In genomic region chr7:96914031-96914430, GRCm38 (mm10) we compare ENCODE assay signal across 8 mouse cellular contexts. TPM values are rescaled to one million over a fixed set of nuclear protein-coding genes. Genes with fewer than 3 reads are reported as not detected.
DNase-seq lines count a peak whose midpoint lies in the region; ATAC-seq and TF ChIP-seq lines count a peak whose summit lies in the region.

No protein-coding gene starts in this region.

- H3K9ac ChIP-seq in forebrain, postnatal 0 days, result no peak overlapping the region
- H3K9ac ChIP-seq in hindbrain, embryonic 15.5 days, result no peak overlapping the region

- H3K27ac ChIP-seq in forebrain, postnatal 0 days (ENCODE audit: low read depth, low read length), result no peak overlapping the region
- H3K27ac ChIP-seq in hindbrain, embryonic 15.5 days (replicated peaks), result no peak overlapping the region

- peak; percentile 97 for TF ChIP-seq CTCF in forebrain, postnatal 0 days (IDR thresholded peaks at IDR 0.05; ENCODE audit: low read depth)

- H3K36me3 ChIP-seq in forebrain, postnatal 0 days (ENCODE audit: insufficient read depth), result no peaks in the 10 kb centered on the region
- H3K36me3 ChIP-seq in hindbrain, embryonic 15.5 days, result no peaks in the 10 kb centered on the region
- no peaks in the 10 kb centered on the region for H3K36me3 ChIP-seq in megakaryocyte, embryonic 14.5 days (replicated peaks; ENCODE audit: low read length)

- WGBS in forebrain, postnatal 0 days, result 4% methylated on average over 6 of the region's 6 CpGs
- 9% methylated on average over 6 of the region's 6 CpGs for WGBS in hindbrain, embryonic 15.5 days

- H3K4me2 ChIP-seq in forebrain, postnatal 0 days (ENCODE audit: low read depth), result no peak overlapping the region
- no peak overlapping the region for H3K4me2 ChIP-seq in hindbrain, embryonic 15.5 days

- H3K4me3 ChIP-seq in forebrain, postnatal 0 days (ENCODE audit: low read depth, low read length), result no peak overlapping the region
- no peak overlapping the region for H3K4me3 ChIP-seq in hindbrain, embryonic 15.5 days
- peak overlapping the region; percentile 75 for H3K4me3 ChIP-seq in megakaryocyte, embryonic 14.5 days (replicated peaks)

- DNase-seq in Muller cell, postnatal 12 days (ENCODE audit: inconsistent ontology term), result peak; percentile 90
- peak; percentile 66 for DNase-seq in cerebellum, adult 11 months
- DNase-seq in forebrain, postnatal 0 days, result peak; percentile 94
- peak; percentile 84 for DNase-seq in left cerebral cortex, adult 11 months (ENCODE audit: low spot score)
- peak; percentile 81 for DNase-seq in right cerebral cortex, postnatal 36 days (ENCODE audit: low spot score in 2 of 2)
- peak; percentile 81 to 82 for DNase-seq in urinary bladder, postnatal 36 days (ENCODE audit: low spot score in 2 of 2)

- H3K4me1 ChIP-seq in forebrain, postnatal 0 days (ENCODE audit: insufficient read depth), result no peaks in the 10 kb centered on the region
- no peaks in the 10 kb centered on the region for H3K4me1 ChIP-seq in hindbrain, embryonic 15.5 days (replicated peaks)
- H3K4me1 ChIP-seq in megakaryocyte, embryonic 14.5 days, result peaks cover 17% of the 10 kb centered on the region; the same call in 1 of the 2 replicates

- ATAC-seq in forebrain, postnatal 0 days, result peak; percentile 75
- peak; percentile 59; the same call in 1 of the 2 replicates for ATAC-seq in hindbrain, embryonic 15.5 days (ENCODE audit: low FRiP score, low read depth)

- H3K9me3 ChIP-seq in forebrain, postnatal 0 days (ENCODE audit: low read length), result no peaks in the 10 kb centered on the region
- H3K9me3 ChIP-seq in hindbrain, embryonic 15.5 days, result no peaks in the 10 kb centered on the region
- H3K9me3 ChIP-seq in megakaryocyte, embryonic 14.5 days, result no peaks in the 10 kb centered on the region

- no peaks in the 10 kb centered on the region for H3K27me3 ChIP-seq in forebrain, postnatal 0 days (ENCODE audit: insufficient read depth, low read length)
- H3K27me3 ChIP-seq in hindbrain, embryonic 15.5 days, result peaks cover 2% of the 10 kb centered on the region; the same call in 1 of the 2 replicates
- peaks cover 26% of the 10 kb centered on the region for H3K27me3 ChIP-seq in megakaryocyte, embryonic 14.5 days (replicated peaks)

RNA-seq across cellular contexts. Expression of gene Nars2, which starts 37.3 kb away (rescaled TPM):
- 15.7 and 17.2 TPM in 2 replicates for total RNA-seq in forebrain, postnatal 0 days (2014; rRNA removed)
- 14.8 and 18.2 TPM in 2 replicates for polyA plus RNA-seq in forebrain, postnatal 0 days (2015; fragmentation: Nextera tagmentation; extraction: Ambion mirVana)
- 16.8 and 20.5 TPM in 2 replicates for polyA plus RNA-seq in hindbrain, embryonic 15.5 days (2015; fragmentation: Nextera tagmentation; extraction: Ambion mirVana)
- polyA plus RNA-seq in megakaryocyte, embryonic 14.5 days (2012; ENCODE audit: insufficient read depth, low replicate concordance), result 1.1 TPM in 1 of 2 replicates, not detected in the other
